Mouse (Mus musculus): ENCODE data around the gene Arpc1a.
A peak's percentile ranks its signal among the peaks of the same experiment; 100 is the strongest.

- TF ChIP-seq CTCF (IDR thresholded peaks at IDR 0.05; ENCODE audit: low read depth, low read length) (no peak), EP300 (IDR thresholded peaks at IDR 0.05; ENCODE audit: insufficient read depth, low read depth, low read length) (no peak), POLR2A (IDR thresholded peaks at IDR 0.05; ENCODE audit: insufficient read depth, low read length) (peak; percentile 96)
These were observed at the start of gene Arpc1a, which contains the start of gene Kpna7 for GRCm38 (mm10) chr5:145083632-145084451.

All from ES-Bruce4 (cell line).